Mouse (Mus musculus) ES-Bruce4 (cell line): Measurements from ENCODE around the gene Polr3g. TPM values are rescaled to one million over a fixed set of nuclear protein-coding genes. Genes with fewer than 3 reads are reported as not detected.

ENCODE experiments used
- H3K27ac ChIP-seq: 2 replicates; pipeline ENCODE4 v1.5.1; 2012; ENCODE audit warnings: low read length, inconsistent platforms; ENCODE audit not compliant: insufficient read depth
- H3K27me3 ChIP-seq: 2 replicates; pipeline ENCODE4 v1.6.1; 2012; ENCODE audit warnings: mild to moderate bottlenecking, low read length, inconsistent platforms; ENCODE audit not compliant: control insufficient read depth, poor library complexity, insufficient read depth, severe bottlenecking
- H3K36me3 ChIP-seq: 2 replicates; pipeline ENCODE4 v1.6.1; 2012; ENCODE audit warnings: inconsistent platforms, mild to moderate bottlenecking, low read length, moderate library complexity; ENCODE audit not compliant: control insufficient read depth, poor library complexity, insufficient read depth, severe bottlenecking
- H3K4me1 ChIP-seq: one replicate; pipeline ENCODE4 v1.8.1; 2011; ENCODE audit warnings: low read length; ENCODE audit not compliant: control insufficient read depth, insufficient read depth
- H3K4me3 ChIP-seq: 2 replicates; pipeline ENCODE4 v1.5.1; 2011; ENCODE audit warnings: low read depth, mild to moderate bottlenecking, low read length
- H3K9ac ChIP-seq: 2 replicates; pipeline ENCODE4 v1.6.1; 2012; ENCODE audit warnings: low read depth, mild to moderate bottlenecking, inconsistent platforms; ENCODE audit not compliant: poor library complexity, severe bottlenecking
- H3K9me3 ChIP-seq: replicated peaks from 2 replicates; pipeline ENCODE4 v1.6.1; 2012; ENCODE audit warnings: mild to moderate bottlenecking, low read length, inconsistent platforms; ENCODE audit not compliant: control insufficient read depth, poor library complexity, insufficient read depth, severe bottlenecking
- CTCF ChIP-seq: IDR thresholded peaks from one replicate; pipeline ENCODE4 v1.8.1; 2011; ENCODE audit warnings: low read depth, low read length
- EP300 ChIP-seq: IDR thresholded peaks from 2 replicates; pipeline ENCODE4 v1.6.1; 2011; ENCODE audit warnings: low read depth, low read length; ENCODE audit not compliant: insufficient read depth
- POLR2A ChIP-seq: IDR thresholded peaks from one replicate; pipeline ENCODE4 v1.8.1; 2011; ENCODE audit warnings: low read length; ENCODE audit not compliant: insufficient read depth
- polyA plus RNA-seq: library from polyadenylated mRNA; stranded (reverse); fragments of >200 nt; gene quantifications from 2 replicates; pipeline ENCODE4 v1.2.4, GENCODE M21; 2011; ENCODE audit warnings: low read depth; ENCODE audit not compliant: missing spikeins, insufficient read depth, insufficient read length

The Polr3g gene
- polyA plus RNA-seq, 1 experiment = 60.2 TPM

- Histone ChIP-seq H3K27ac (no peak overlapping the region), H3K36me3 (peaks cover 5% of the 10 kb centered on the region), H3K27me3 (no peaks in the 10 kb centered on the region), H3K9ac (0 out of 2 replicates have a peak overlapping the region, but pooled peaks have one; percentile 22), H3K4me1 (peaks cover 4% of the 10 kb centered on the region), H3K9me3 (no peaks in the 10 kb centered on the region), H3K4me3 (no peak overlapping the region)
- TF ChIP-seq CTCF = no peak
- TF ChIP-seq POLR2A = no peak
- no peak for TF ChIP-seq EP300
These were observed 7.7 kb downstream of the Polr3g start for GRCm38 (mm10) chr13:81703148-81703547.

- H3K27me3 ChIP-seq = no peaks in the 10 kb centered on the region
- H3K27ac ChIP-seq = no peak overlapping the region
- peaks cover 7% of the 10 kb centered on the region for H3K36me3 ChIP-seq
- H3K4me3 ChIP-seq = no peak overlapping the region
- H3K9me3 ChIP-seq = no peaks in the 10 kb centered on the region
- no peak for TF ChIP-seq POLR2A
- no peak for TF ChIP-seq CTCF
- no peak for TF ChIP-seq EP300
- H3K4me1 ChIP-seq = peaks cover 4% of the 10 kb centered on the region
- no peak overlapping the region for H3K9ac ChIP-seq
These were observed 16.4 kb downstream of the Polr3g start for GRCm38 (mm10) chr13:81694446-81694845.

- H3K4me3 ChIP-seq = no peak overlapping the region
- 0 out of 2 replicates have a peak, but pooled peaks cover 4% of the 10 kb centered on the region for H3K36me3 ChIP-seq
- no peaks in the 10 kb centered on the region for H3K27me3 ChIP-seq
- peak overlapping the region; percentile 74 for H3K27ac ChIP-seq
- peaks cover 4% of the 10 kb centered on the region for H3K4me1 ChIP-seq
- no peak overlapping the region for H3K9ac ChIP-seq
- H3K9me3 ChIP-seq = no peaks in the 10 kb centered on the region
- TF ChIP-seq CTCF (no peak), EP300 (peak; percentile 74), POLR2A (no peak)
These were observed 19.2 kb downstream of the Polr3g start for GRCm38 (mm10) chr13:81691606-81692005.

- Histone ChIP-seq H3K27ac (peak overlapping the region; percentile 64), H3K27me3 (no peaks in the 10 kb centered on the region), H3K9ac (0 out of 2 replicates have a peak overlapping the region, but pooled peaks have one; percentile 53), H3K9me3 (no peaks in the 10 kb centered on the region), H3K4me1 (peaks cover 4% of the 10 kb centered on the region), H3K4me3 (no peak overlapping the region), H3K36me3 (peaks cover 10% of the 10 kb centered on the region)
- TF ChIP-seq EP300 (no peak), CTCF (no peak), POLR2A (no peak)
These were observed 20.3 kb downstream of the Polr3g start for GRCm38 (mm10) chr13:81690477-81690876.

GRCm38 (mm10) chr13:81689587-81689986, 21.2 kb downstream of the Polr3g start:
- H3K9me3 ChIP-seq = no peaks in the 10 kb centered on the region
- H3K4me1 ChIP-seq = peaks cover 4% of the 10 kb centered on the region
- H3K36me3 ChIP-seq = peaks cover 10% of the 10 kb centered on the region
- no peaks in the 10 kb centered on the region for H3K27me3 ChIP-seq
- no peak overlapping the region for H3K4me3 ChIP-seq
- no peak overlapping the region for H3K27ac ChIP-seq
- TF ChIP-seq EP300 (no peak), POLR2A (no peak), CTCF (no peak)
- H3K9ac ChIP-seq = no peak overlapping the region

GRCm38 (mm10) chr13:81684884-81685283, 25.9 kb downstream of the Polr3g start:
- H3K27ac ChIP-seq = no peak overlapping the region
- H3K9ac ChIP-seq = no peak overlapping the region
- no peak for TF ChIP-seq POLR2A
- TF ChIP-seq CTCF = no peak
- TF ChIP-seq EP300 = no peak
- no peak overlapping the region for H3K4me3 ChIP-seq
- no peaks in the 10 kb centered on the region for H3K9me3 ChIP-seq
- H3K4me1 ChIP-seq = peaks cover 2% of the 10 kb centered on the region
- H3K27me3 ChIP-seq = no peaks in the 10 kb centered on the region
- H3K36me3 ChIP-seq = peaks cover 19% of the 10 kb centered on the region

- Histone ChIP-seq H3K4me3 (no peak overlapping the region), H3K27ac (no peak overlapping the region), H3K27me3 (no peaks in the 10 kb centered on the region), H3K9ac (no peak overlapping the region), H3K9me3 (no peaks in the 10 kb centered on the region), H3K4me1 (peaks cover 2% of the 10 kb centered on the region), H3K36me3 (peaks cover 19% of the 10 kb centered on the region)
- no peak for TF ChIP-seq CTCF
- no peak for TF ChIP-seq POLR2A
These were observed 26.6 kb downstream of the Polr3g start for GRCm38 (mm10) chr13:81684258-81684657.
